Mouse (Mus musculus) embryo, embryonic 10.5 days (tissue): ENCODE results near the gene Kntc1.

ENCODE experiments used
- DNase-seq: peaks from one replicate; pipeline ENCODE4 v3.0.0-alpha.2; 2015; ENCODE audit warnings: low spot score

Kntc1 gene

GRCm38 (mm10) chr5:123869615-123870014 lies 120.1 kb downstream of the Kntc1 start:
- no peak for DNase-seq
